Mouse (Mus musculus) kidney, adult 2 months (tissue): ENCODE data around the gene Lamtor1.

Source experiments
- CTCF ChIP-seq: fragments of 200-500 bp; conservative IDR thresholded peaks from 2 replicates; pipeline ENCODE4 v1.5.1; 2011; ENCODE audit warnings: low read depth, mild to moderate bottlenecking, control low read depth, low read length, moderate library complexity, mixed read lengths; ENCODE audit not compliant: insufficient read depth, insufficient read length
- POLR2A ChIP-seq: fragments of 200-500 bp; IDR thresholded peaks from one replicate; pipeline ENCODE4 v1.6.1; 2011; ENCODE audit warnings: low read depth, low read length, control low read depth

DNA sequence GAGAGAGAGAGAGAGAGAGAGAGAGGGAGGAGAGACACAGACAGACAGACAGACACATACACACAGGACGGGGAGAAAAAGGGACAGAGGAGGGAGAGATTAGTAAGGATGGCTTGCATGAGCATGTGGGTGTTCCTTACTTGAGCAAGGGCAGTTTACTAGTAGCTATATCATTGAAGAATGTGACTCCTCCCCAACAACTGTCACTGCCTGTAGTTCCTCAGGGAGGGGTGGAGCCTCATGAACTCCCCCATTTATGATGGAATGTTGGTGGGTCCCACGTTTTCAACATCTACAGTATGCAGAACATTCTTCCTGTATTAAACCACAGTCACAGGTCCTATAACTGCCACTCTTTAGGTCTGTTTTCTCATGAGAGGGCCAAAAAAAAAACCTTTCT is 46.4 kb downstream of the Lamtor1 start:
- TF ChIP-seq CTCF (no peak), POLR2A (no peak)
